Mouse (Mus musculus) hindbrain, embryonic 13.5 days (tissue): ENCODE measurements around the gene App. TPM values are rescaled to one million over a fixed set of nuclear protein-coding genes. Genes with fewer than 3 reads are reported as not detected.

Source experiments
- ATAC-seq: fragments of 200-750 bp; cut with Nextera tagmentation; 2 replicates; pipeline ENCODE4 v1.8.0; 2017; ENCODE audit warnings: moderate TSS enrichment; ENCODE audit not compliant: low FRiP score
- H3K27ac ChIP-seq: fragments of 300-500 bp; sonication (generic); 2 replicates; pipeline ENCODE4 v1.5.1; 2015; ENCODE audit warnings: inconsistent platforms, mild to moderate bottlenecking, moderate library complexity
- H3K27me3 ChIP-seq: fragments of 300-500 bp; sonication (generic); 2 replicates; pipeline ENCODE4 v1.6.1; 2015; ENCODE audit warnings: mild to moderate bottlenecking, inconsistent platforms
- H3K36me3 ChIP-seq: fragments of 300-500 bp; sonication (generic); 2 replicates; pipeline ENCODE4 v1.6.1; 2015; ENCODE audit warnings: mild to moderate bottlenecking, inconsistent platforms
- H3K4me1 ChIP-seq: fragments of 300-500 bp; sonication (generic); replicated peaks from 2 replicates; pipeline ENCODE4 v1.6.1; 2015; ENCODE audit warnings: inconsistent platforms
- H3K4me2 ChIP-seq: fragments of 300-500 bp; sonication (generic); 2 replicates; pipeline ENCODE4 v1.6.1; 2015; ENCODE audit warnings: inconsistent platforms, mild to moderate bottlenecking, moderate library complexity
- H3K4me3 ChIP-seq: fragments of 300-500 bp; sonication (generic); 2 replicates; pipeline ENCODE4 v1.5.1; 2015; ENCODE audit warnings: mild to moderate bottlenecking, inconsistent platforms
- H3K9ac ChIP-seq: fragments of 300-500 bp; sonication (generic); 2 replicates; pipeline ENCODE4 v1.6.1; 2015; ENCODE audit warnings: mild to moderate bottlenecking, inconsistent platforms
- H3K9me3 ChIP-seq: fragments of 300-500 bp; sonication (generic); 2 replicates; pipeline ENCODE4 v1.6.1; 2016; ENCODE audit warnings: inconsistent platforms
- WGBS: fragments of 180-500 bp; shearing (Covaris S2); methylation state at CpG from one replicate; pipeline ENCODE4 v1.1.7; 2015; 5-methylcytosine and 5-hydroxymethylcytosine counted together
- polyA plus RNA-seq: library from polyadenylated mRNA; unstranded; fragments of >200 nt; fragmentation: Nextera tagmentation; extraction: Ambion mirVana; gene quantifications from 2 replicates; pipeline ENCODE4 v1.2.1, GENCODE M21; 2015

Gene App
- polyA plus RNA-seq, 1 experiment from 2014 or later: 338 TPM

DNA sequence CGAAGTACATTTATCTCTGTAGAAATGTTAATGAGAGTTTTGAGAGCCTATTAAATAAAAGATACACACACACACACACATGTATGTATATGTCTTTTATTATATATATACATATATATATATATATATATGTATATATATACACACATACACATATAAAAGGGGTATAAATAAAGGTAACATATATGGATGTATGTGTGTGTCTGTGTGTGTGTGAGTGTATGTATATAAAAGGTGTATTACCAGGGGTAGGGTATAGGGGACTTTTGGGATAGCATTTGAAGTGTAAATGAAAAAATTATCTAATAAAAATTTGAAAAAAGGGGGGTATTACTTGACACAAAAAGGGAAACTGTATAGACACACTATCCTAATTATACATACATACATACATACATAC is 217.7 kb downstream of the App start:
- H3K9ac ChIP-seq: no peak overlapping the region
- H3K4me1 ChIP-seq: peaks cover 27% of the 10 kb centered on the region
- H3K9me3 ChIP-seq: no peaks in the 10 kb centered on the region
- 60% methylated on average over 1 of the region's 1 CpGs for WGBS
- no peak overlapping the region for H3K27ac ChIP-seq
- no peaks in the 10 kb centered on the region for H3K27me3 ChIP-seq
- no peak overlapping the region for H3K4me2 ChIP-seq
- peaks cover 60% of the 10 kb centered on the region for H3K36me3 ChIP-seq
- peak; percentile 43 for ATAC-seq
- H3K4me3 ChIP-seq: no peak overlapping the region

DNA sequence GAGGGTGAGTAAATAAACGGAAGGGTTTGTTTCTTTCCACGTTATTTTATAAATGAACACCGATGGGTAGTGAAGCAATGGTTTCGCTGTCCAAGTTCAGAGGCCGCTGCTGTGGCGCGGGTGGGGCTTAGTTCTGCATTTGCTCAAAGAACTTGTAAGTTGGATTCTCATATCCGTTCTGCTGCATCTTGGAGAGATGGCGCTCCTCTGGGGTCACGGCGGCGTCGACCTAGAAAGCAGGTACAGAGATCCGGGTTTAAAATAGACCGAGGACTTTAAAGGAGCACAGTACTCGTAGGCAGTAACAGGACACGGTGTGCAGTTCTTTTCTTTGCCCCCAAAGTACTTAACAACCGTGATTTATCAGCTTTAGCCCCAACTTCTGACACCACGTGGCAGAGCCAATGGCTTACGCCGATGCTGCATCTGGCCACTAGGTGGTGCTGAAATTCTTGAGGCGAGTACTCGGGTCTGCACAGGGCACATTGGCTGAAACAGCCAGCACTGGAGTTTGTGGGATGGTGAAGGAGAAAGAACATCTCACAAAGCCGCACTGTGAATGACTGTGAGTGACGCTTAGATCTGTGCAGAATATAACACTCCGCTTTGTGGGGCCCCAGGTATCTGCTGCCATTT is 218.2 kb downstream of the App start:
- Histone ChIP-seq H3K36me3 (peaks cover 55% of the 10 kb centered on the region), H3K27me3 (no peaks in the 10 kb centered on the region), H3K27ac (no peak overlapping the region), H3K4me1 (peaks cover 27% of the 10 kb centered on the region), H3K9me3 (no peaks in the 10 kb centered on the region), H3K9ac (no peak overlapping the region), H3K4me2 (no peak overlapping the region), H3K4me3 (no peak overlapping the region)
- 32% methylated on average over 26 of the region's 26 CpGs for WGBS
- ATAC-seq: peak; percentile 88

DNA sequence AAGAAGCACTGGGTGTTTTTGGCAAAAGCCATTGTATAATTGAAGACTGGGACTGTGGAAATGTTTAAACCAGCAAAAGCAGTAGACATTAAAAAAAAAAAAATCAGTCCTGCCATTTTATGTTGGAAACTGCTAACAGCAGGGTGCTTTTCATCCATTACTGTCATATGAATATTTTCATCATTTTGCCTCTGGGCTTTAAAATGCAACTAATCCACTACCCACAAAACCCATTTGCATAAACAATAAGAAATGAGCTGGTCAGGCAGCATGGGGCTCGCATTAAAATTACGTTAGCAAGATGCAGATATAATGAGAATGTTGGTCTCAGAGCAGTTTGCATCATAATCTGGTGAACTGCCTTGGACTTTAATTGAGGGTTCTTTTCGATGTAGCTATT is 242.5 kb downstream of the App start:
- ATAC-seq: no peak
- Histone ChIP-seq H3K9me3 (no peaks in the 10 kb centered on the region), H3K4me3 (no peak overlapping the region), H3K27me3 (no peaks in the 10 kb centered on the region), H3K4me2 (no peak overlapping the region), H3K9ac (no peak overlapping the region), H3K4me1 (no peaks in the 10 kb centered on the region; the same call in 1 of the 2 replicates), H3K36me3 (no peaks in the 10 kb centered on the region), H3K27ac (peak overlapping the region; percentile 73)
- 33% methylated on average over 3 of the region's 3 CpGs for WGBS

DNA sequence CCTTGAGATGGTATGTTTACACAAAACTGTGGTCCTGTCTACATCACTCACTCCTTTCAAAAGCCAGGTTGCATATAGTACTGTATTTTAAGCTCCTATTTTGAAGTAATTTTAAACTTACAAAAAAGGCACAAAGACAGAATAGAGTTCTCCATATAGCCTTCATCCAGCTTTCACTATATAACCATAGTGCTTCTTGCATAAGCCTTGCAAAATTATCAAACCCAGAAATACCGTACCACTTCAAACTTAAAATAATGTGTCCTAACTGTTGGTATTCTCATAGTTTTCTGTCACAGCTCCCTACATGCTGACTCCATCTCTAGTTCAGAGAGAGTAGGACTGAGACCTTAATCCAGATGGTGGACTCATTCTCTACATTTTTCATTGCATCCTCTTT is 245.7 kb downstream of the App start:
- no peaks in the 10 kb centered on the region for H3K27me3 ChIP-seq
- no peak overlapping the region for H3K27ac ChIP-seq
- no peak overlapping the region for H3K4me3 ChIP-seq
- H3K4me1 ChIP-seq: no peaks in the 10 kb centered on the region; the same call in 1 of the 2 replicates
- no peak overlapping the region for H3K9ac ChIP-seq
- no peaks in the 10 kb centered on the region for H3K9me3 ChIP-seq
- H3K4me2 ChIP-seq: no peak overlapping the region
- no peaks in the 10 kb centered on the region for H3K36me3 ChIP-seq
- 97% methylated on average over 1 of the region's 1 CpGs for WGBS
- no peak for ATAC-seq

DNA sequence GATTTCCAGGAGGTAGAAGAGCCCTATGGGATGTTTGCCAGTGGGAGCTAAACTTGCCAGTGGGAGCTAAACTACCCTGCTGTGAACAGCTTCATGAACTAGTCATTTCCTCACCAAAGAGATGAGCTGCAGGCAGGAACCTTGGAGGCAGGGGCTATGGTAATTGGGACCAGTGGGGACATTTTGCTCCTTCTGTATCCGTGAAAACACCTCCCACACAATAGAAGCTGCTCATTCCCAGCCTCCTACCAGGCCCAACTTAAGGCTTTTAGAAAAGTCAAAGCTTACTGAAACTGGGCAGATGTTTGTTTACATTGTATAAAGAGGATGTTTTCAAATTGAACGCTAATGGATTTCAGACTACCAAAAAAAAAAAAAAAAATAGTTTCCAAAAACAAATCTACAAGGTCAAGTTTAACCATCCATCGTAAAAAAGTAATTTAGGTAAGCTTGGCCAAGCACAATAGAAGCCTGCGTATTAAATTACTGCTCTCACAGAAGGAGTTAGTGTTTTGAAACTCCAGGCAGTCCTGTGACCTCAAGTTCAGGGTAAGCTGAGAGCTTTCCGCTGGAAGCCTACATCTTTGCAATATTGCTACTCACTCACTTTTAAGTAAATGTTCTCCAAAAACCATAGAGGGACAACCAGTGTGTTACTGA is 253.8 kb downstream of the App start:
- H3K9ac ChIP-seq: no peak overlapping the region
- no peak overlapping the region for H3K4me2 ChIP-seq
- H3K9me3 ChIP-seq: no peaks in the 10 kb centered on the region
- no peak overlapping the region for H3K4me3 ChIP-seq
- H3K27ac ChIP-seq: peak overlapping the region; percentile 3; the same call in 1 of the 2 replicates
- H3K27me3 ChIP-seq: no peaks in the 10 kb centered on the region
- peaks cover 6% of the 10 kb centered on the region; the same call in 1 of the 2 replicates for H3K4me1 ChIP-seq
- no peaks in the 10 kb centered on the region for H3K36me3 ChIP-seq
- ATAC-seq: no peak
- 51% methylated on average over 5 of the region's 5 CpGs for WGBS

DNA sequence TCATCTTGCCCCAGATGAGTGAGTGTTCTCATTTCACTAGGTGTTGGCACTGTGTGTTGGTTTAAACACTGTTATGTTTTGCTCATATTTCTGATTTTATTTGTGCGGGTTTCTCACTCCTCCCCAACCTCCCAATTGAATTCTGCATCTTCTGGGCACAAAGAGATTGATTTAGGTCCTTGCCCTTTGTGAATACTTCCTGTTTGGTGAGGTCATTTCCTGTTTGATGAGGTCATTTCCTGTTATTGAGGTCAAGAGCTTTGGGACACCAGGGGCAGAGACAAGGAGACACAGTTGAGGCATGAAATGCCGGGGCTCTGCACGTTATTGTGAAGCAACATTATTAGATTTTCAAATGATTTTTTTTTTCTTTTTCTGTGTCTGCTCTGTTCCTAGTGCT is 254.5 kb downstream of the App start:
- Histone ChIP-seq H3K9ac (no peak overlapping the region), H3K4me2 (no peak overlapping the region), H3K27me3 (no peaks in the 10 kb centered on the region), H3K36me3 (no peaks in the 10 kb centered on the region), H3K27ac (no peak overlapping the region), H3K4me1 (peaks cover 6% of the 10 kb centered on the region; the same call in 1 of the 2 replicates), H3K9me3 (no peaks in the 10 kb centered on the region), H3K4me3 (no peak overlapping the region)
- ATAC-seq: no peak
- 73% methylated on average over 3 of the region's 3 CpGs for WGBS

DNA sequence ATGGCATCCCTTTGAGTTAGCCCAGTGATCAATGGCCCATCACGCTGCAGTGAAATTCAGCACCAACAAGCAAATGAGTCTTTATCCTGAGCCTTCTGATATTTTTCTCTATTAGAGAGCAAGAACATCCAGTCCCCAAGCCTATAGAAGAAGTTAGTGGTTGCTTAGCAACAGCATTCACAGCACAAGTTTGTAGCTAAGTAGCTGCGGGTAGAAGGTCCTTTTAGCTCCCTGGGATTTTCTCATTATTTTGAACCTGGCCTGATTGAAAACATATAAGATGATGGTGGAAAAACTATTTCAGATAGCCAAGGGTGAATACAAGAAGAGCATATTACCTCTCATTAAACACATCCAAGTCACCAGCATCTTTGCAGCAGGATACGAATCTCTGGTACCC is 256.8 kb downstream of the App start:
- Histone ChIP-seq H3K4me3 (no peak overlapping the region), H3K9me3 (no peaks in the 10 kb centered on the region), H3K4me1 (peaks cover 6% of the 10 kb centered on the region; the same call in 1 of the 2 replicates), H3K9ac (no peak overlapping the region), H3K27me3 (no peaks in the 10 kb centered on the region), H3K4me2 (no peak overlapping the region), H3K36me3 (no peaks in the 10 kb centered on the region), H3K27ac (no peak overlapping the region)
- no peak for ATAC-seq
- WGBS: 39% methylated on average over 3 of the region's 3 CpGs

DNA sequence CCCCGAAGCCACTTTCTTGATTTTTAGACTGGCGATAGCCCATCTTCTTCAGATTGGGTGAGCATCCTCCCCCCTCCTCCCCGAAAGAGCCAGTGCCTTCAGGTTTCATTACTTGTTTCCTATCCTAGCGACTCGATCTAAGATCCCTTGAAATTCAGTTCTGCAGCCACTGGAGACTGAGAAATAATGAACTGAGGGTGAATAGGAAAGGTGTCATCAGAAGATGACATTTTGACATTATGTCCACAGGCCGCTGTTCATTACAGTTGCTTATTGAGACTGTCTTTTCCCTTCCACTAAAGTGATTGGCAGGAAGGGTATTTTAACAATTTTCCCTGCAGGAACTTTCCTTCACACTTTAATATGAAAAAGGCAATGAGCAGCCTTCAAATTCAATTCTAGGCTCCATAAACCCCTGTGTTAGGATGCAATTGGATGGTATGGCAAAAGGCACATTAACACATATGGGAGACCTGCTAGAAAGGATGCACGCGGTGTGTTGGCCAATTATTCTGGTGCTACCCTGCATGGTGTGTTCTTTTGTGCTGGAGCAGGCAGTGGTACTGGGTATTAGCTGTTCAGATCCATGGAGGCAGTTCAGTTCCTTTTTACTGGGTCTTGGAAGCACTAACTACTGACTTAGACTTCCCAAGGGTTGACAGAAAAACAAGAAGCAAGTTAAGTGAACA is 261.9 kb downstream of the App start:
- Histone ChIP-seq H3K4me3 (no peak overlapping the region), H3K36me3 (no peaks in the 10 kb centered on the region), H3K27ac (no peak overlapping the region), H3K4me1 (no peaks in the 10 kb centered on the region), H3K9ac (no peak overlapping the region), H3K9me3 (no peaks in the 10 kb centered on the region), H3K4me2 (no peak overlapping the region), H3K27me3 (no peaks in the 10 kb centered on the region)
- 87% methylated on average over 8 of the region's 8 CpGs for WGBS
- no peak for ATAC-seq

DNA sequence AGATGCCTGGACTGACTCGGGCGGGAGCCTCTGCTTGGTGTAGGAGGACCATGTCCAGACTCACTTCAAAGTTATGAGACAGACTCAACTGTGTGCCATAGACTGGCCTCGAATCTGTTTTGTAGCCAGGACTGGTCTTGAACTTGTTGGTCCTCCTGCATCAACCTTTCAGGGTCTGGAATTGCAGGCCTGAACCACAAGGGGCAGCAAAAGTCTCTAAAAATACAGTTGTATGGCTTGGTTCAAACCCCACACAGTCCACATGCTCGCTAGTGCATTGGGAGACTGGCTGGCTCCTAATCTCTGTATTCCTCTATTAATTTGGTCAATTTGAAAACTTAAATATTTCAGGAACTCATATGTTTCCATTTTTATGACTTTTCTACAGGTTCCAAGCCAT is 270.6 kb downstream of the App start:
- no peak overlapping the region for H3K27ac ChIP-seq
- no peak overlapping the region for H3K4me3 ChIP-seq
- ATAC-seq: no peak
- H3K9ac ChIP-seq: no peak overlapping the region
- WGBS: 91% methylated on average over 4 of the region's 4 CpGs
- no peak overlapping the region for H3K4me2 ChIP-seq
- H3K4me1 ChIP-seq: no peaks in the 10 kb centered on the region
- no peaks in the 10 kb centered on the region for H3K27me3 ChIP-seq
- H3K9me3 ChIP-seq: no peaks in the 10 kb centered on the region
- no peaks in the 10 kb centered on the region for H3K36me3 ChIP-seq
